Mouse (Mus musculus): ENCODE measurements around the gene Tcf7. TPM values are rescaled to one million over a fixed set of nuclear protein-coding genes. Genes with fewer than 3 reads are reported as not detected.
A peak's percentile ranks its signal among the peaks of the same experiment; 100 is the strongest.
"Not testable (repeated sequence)": the region's sequence is repeated elsewhere in the genome, so short reads cannot be mapped to it uniquely, and the experiment has no call there.

Gene Tcf7
- polyA plus RNA-seq, 1 experiment, result 3.4 TPM

DNA sequence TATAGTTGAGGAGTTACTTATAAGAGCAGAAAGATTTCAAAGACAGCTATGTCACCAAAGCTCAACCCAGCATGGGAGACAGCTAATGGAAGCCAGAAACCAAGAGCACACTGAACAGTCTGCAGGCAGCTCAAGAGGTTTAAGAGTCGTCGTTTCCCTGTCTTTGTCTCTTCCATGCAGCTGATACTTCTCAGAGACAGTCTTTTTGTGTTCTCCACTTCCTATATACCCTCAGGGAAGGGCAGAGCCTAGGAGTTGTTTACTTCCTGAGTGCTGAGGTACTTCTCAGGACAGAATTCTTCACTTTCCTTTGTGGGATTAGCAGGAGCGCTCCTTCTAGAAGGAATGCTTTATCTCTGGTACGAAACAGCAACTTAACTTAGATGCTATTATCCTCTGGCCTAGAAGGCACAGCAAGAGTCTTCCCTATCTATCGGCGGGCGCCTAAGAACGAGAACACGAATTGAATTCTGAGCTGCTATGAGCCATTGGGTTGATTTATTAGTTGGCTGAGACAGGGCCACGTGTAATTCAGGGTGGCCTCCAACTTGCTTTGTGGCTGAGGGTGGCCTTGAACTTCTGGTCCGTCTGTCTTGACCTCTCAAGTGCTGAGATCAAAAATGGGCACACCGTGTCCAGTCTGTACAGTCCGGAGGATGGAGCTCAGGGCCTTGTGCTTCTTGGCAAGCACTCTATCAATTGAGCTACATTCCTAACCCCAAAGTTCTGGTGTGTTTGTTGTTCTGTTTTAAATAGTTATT, 55.2 kb downstream of the Tcf7 start:
- Histone ChIP-seq H3K27me3 (ENCODE audit: control insufficient read depth, insufficient read depth, low read length) (no peaks in the 10 kb centered on the region), H3K27ac (ENCODE audit: insufficient read depth, low read length) (no peak overlapping the region), H3K4me1 (ENCODE audit: control insufficient read depth, insufficient read depth, low read length) (no peaks in the 10 kb centered on the region), H3K4me3 (replicated peaks; ENCODE audit: insufficient read depth, low read depth, low read length) (no peak overlapping the region)
- no peak for DNase-seq
- WGBS, result 83% methylated on average over 13 of the region's 13 CpGs
- TF ChIP-seq POLR2A (IDR thresholded peaks at IDR 0.05; ENCODE audit: borderline replicate concordance, insufficient read depth, low read length) (no peak), CTCF (IDR thresholded peaks at IDR 0.05; ENCODE audit: borderline replicate concordance, insufficient read depth, low read depth, low read length) (no peak)

DNA sequence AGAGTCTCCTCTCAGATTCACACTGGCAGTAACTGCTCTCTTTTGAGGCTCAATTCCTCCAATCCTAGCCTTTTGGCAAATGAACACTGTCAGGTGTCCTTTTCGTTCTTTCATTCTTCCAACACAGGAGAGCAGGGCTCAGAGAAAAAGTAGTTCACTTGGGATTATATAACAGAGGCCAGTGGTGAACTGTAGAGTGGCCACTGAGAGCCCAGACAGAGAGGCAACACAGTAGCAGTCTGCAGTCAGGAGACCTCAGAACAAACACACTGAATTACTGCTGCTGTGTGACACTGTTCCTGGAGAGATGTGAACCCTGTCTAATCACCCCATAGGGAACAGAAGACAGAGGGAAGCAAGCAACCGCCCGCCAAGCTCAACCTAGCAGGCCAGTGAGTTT, 55.8 kb downstream of the Tcf7 start:
- WGBS, result 77% methylated on average over 3 of the region's 3 CpGs

DNA sequence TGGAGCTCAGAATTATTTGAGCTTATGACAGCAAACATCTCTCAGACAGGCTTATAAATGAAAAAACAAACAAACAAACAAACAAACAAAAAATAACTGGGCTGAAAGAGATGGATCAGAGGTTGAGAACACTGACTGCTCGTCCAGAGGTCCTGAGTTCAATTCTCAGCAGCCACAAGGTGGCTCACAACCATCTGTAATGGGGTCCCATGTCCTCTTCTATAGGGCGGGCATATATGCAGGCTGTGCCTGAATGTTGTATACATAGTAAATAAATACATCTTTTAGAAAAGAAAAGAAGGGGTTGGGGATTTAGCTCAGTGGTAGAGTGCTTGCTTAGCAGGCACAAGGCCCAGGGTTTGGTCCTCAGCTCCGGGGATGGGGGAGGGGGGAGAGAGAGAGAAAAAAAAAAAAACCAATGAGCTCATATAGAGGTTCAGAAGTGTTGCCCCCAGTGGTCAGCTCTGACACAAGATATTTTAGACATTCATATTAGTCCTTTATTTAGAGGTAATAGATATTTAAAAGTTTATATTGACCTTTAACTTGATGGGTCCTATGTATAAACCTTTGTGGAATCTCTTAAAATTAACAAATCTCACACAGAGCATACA, 56.7 kb downstream of the Tcf7 start:
- Histone ChIP-seq H3K4me1 (ENCODE audit: control insufficient read depth, insufficient read depth, low read length) (no peaks in the 10 kb centered on the region), H3K27ac (ENCODE audit: insufficient read depth, low read length) (no peak overlapping the region), H3K4me3 (replicated peaks; ENCODE audit: insufficient read depth, low read depth, low read length) (no peak overlapping the region), H3K27me3 (ENCODE audit: control insufficient read depth, insufficient read depth, low read length) (no peaks in the 10 kb centered on the region)
- no peak for TF ChIP-seq CTCF (IDR thresholded peaks at IDR 0.05; ENCODE audit: borderline replicate concordance, insufficient read depth, low read depth, low read length)
- TF ChIP-seq POLR2A (IDR thresholded peaks at IDR 0.05; ENCODE audit: borderline replicate concordance, insufficient read depth, low read length), result no peak
- 64% methylated on average over 3 of the region's 3 CpGs for WGBS
- DNase-seq, result no peak

More for the DNA sequence above, 55.8 kb downstream of the Tcf7 start:
- Histone ChIP-seq H3K4me3 (replicated peaks; ENCODE audit: insufficient read depth, low read depth, low read length) (no peak overlapping the region), H3K27ac (ENCODE audit: insufficient read depth, low read length) (no peak overlapping the region), H3K27me3 (ENCODE audit: control insufficient read depth, insufficient read depth, low read length) (no peaks in the 10 kb centered on the region), H3K4me1 (ENCODE audit: control insufficient read depth, insufficient read depth, low read length) (no peaks in the 10 kb centered on the region)
- TF ChIP-seq POLR2A (IDR thresholded peaks at IDR 0.05; ENCODE audit: borderline replicate concordance, insufficient read depth, low read length), result no peak
- no peak for TF ChIP-seq CTCF (IDR thresholded peaks at IDR 0.05; ENCODE audit: borderline replicate concordance, insufficient read depth, low read depth, low read length)
- DNase-seq, result no peak

DNA sequence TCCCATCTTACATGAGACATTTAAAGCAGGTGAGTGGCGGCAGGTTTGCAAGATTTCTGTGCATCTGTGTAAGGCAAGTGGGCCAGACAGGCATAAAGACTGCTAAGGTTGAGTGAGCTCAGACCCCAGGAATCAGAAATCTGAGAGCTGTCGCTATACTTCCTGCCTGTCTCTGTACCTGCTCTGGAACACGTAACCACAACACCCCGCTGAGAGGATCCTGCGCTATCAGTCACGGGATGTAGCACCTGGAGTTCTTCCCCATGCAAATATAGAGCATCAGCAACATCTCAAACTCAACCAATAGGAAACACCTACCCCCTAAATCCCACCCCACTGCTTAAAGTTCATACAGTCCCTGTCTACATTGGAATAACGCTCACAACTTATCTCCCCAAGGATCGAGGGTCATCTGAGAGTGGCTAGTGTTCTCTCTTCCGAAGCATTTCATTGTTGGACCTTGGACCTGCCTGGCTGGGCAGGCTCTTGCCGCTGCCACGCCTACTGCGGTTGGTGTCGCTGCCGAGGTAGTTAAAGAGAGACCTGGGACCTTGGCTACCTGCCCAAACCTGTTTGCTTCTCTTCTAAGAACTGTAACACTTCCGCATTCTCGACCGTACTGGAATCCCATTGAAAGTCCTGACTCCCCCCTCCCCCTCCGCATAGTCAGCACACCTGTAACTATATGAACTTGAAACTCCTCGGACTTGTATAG, 58.7 kb downstream of the Tcf7 start:
- TF ChIP-seq CTCF (IDR thresholded peaks at IDR 0.05; ENCODE audit: borderline replicate concordance, insufficient read depth, low read depth, low read length), result no peak
- no peak for TF ChIP-seq POLR2A (IDR thresholded peaks at IDR 0.05; ENCODE audit: borderline replicate concordance, insufficient read depth, low read length)
- Histone ChIP-seq H3K27ac (ENCODE audit: insufficient read depth, low read length) (no peak overlapping the region), H3K4me1 (ENCODE audit: control insufficient read depth, insufficient read depth, low read length) (no peaks in the 10 kb centered on the region), H3K4me3 (replicated peaks; ENCODE audit: insufficient read depth, low read depth, low read length) (no peak overlapping the region), H3K27me3 (ENCODE audit: control insufficient read depth, insufficient read depth, low read length) (no peaks in the 10 kb centered on the region)
- WGBS, result 16% methylated on average over 19 of the region's 19 CpGs
- no peak for DNase-seq

DNA sequence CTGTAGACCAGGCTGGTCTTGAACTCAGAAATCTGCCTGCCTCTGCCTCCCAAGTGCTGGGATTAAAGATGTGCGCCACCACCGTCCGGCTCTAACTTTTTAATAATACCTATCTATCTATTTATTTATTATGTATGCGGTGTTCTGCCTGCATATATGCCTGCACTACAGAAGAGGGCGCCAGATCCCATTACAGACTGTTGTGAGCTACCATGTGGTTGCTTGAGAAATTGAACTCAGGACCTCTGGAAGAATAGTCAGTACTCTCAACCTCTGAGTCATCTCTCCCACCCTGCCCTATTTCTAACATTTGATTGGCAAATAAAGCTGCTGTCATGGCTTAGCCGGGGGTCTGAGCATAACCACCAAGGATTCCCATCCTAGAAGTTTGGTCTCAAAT, 59.9 kb downstream of the Tcf7 start:
- Histone ChIP-seq H3K4me1 (ENCODE audit: control insufficient read depth, insufficient read depth, low read length) (no peaks in the 10 kb centered on the region), H3K27ac (ENCODE audit: insufficient read depth, low read length) (no peak overlapping the region), H3K4me3 (replicated peaks; ENCODE audit: insufficient read depth, low read depth, low read length) (no peak overlapping the region), H3K27me3 (ENCODE audit: control insufficient read depth, insufficient read depth, low read length) (no peaks in the 10 kb centered on the region)
- WGBS, result 74% methylated on average over 6 of the region's 6 CpGs
- DNase-seq, result no peak
- TF ChIP-seq CTCF (IDR thresholded peaks at IDR 0.05; ENCODE audit: borderline replicate concordance, insufficient read depth, low read depth, low read length), result peak; percentile 28; the same call in 1 of the 2 replicates
- TF ChIP-seq POLR2A (IDR thresholded peaks at IDR 0.05; ENCODE audit: borderline replicate concordance, insufficient read depth, low read length), result no peak

DNA sequence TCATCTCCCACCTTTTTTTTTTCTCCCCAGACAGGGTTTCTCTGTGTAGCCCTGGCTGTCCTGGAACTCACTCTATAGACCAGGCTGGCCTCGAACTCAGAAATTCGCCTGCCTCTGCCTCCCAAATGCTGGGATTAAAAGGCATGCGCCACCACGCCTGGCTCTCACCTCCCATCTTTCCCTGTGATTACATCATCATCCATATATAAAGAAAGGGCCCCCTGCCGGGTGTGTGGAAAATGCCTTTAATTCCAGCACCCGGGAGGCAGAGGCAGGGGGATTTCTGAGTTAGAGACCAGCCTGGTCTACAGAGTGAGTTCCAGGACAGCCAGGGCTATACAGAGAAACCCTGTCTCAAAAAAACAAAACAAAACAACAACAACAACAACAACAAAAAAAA, 60.9 kb downstream of the Tcf7 start:
- not testable (repeated sequence) for H3K27ac ChIP-seq (ENCODE audit: insufficient read depth, low read length); H3K27me3 ChIP-seq (ENCODE audit: control insufficient read depth, insufficient read depth, low read length); H3K4me1 ChIP-seq (ENCODE audit: control insufficient read depth, insufficient read depth, low read length); H3K4me3 ChIP-seq (replicated peaks; ENCODE audit: insufficient read depth, low read depth, low read length); DNase-seq
- 82% methylated on average over 6 of the region's 6 CpGs for WGBS

DNA sequence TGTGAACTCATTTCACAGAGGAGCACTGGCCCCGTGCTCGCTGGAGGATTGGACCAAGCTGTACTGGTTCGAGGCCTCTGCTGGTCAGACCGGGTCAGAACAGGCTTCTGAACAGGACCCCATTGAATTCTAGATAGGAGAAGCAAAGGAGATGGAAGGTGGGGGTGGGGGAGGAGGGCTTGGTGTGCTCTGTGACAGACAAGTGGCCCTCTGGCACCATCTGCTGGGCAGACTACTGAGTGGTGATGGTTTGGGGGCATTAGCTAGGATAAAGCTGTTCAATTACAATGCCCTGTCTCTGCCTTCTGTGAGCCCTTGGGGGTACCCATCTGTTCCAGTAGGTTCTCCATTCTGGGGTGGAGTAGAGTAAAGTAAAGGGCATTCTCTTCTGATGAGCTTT, 62.5 kb downstream of the Tcf7 start:
- Histone ChIP-seq H3K27ac (ENCODE audit: insufficient read depth, low read length) (no peak overlapping the region), H3K27me3 (ENCODE audit: control insufficient read depth, insufficient read depth, low read length) (no peaks in the 10 kb centered on the region)

DNA sequence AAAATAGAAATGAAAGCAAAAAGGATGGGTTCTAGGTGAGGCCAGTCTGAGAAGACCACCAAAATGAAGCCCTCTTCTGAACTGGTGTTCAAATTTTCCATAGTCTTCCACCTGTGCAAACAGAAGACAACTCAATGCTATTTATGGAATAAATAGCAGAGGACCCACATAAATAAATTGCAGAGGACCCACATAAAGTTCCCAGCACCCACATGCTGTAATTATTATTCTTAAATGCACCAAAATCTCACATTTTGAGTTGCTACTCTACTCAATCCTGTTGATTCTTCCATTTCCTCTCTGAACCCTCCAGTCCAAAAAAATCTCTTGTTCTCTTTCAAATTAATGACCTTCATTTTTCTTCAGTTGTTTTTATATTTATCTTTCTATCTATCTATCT, 68.9 kb downstream of the Tcf7 start, which contains the start of gene Olfr1371:
Gene Olfr1371 (minus strand): TSS at position 101 of the 400 bp plus-strand sequence.
- no peak for DNase-seq
- no peaks in the 10 kb centered on the region for H3K4me1 ChIP-seq (ENCODE audit: control insufficient read depth, insufficient read depth, low read length)
- no peak within 1 kb of the TSS for H3K4me3 ChIP-seq (replicated peaks; ENCODE audit: insufficient read depth, low read depth, low read length)
- TF ChIP-seq POLR2A (IDR thresholded peaks at IDR 0.05; ENCODE audit: borderline replicate concordance, insufficient read depth, low read length) (no peak), CTCF (IDR thresholded peaks at IDR 0.05; ENCODE audit: borderline replicate concordance, insufficient read depth, low read depth, low read length) (no peak)
- H3K27me3 ChIP-seq (ENCODE audit: control insufficient read depth, insufficient read depth, low read length), result no peaks in the 10 kb centered on the region
- H3K27ac ChIP-seq (ENCODE audit: insufficient read depth, low read length), result no peak within 1 kb of the TSS

More for the DNA sequence above, 62.5 kb downstream of the Tcf7 start:
- TF ChIP-seq POLR2A (IDR thresholded peaks at IDR 0.05; ENCODE audit: borderline replicate concordance, insufficient read depth, low read length), result no peak
- peak; percentile 86 for TF ChIP-seq CTCF (IDR thresholded peaks at IDR 0.05; ENCODE audit: borderline replicate concordance, insufficient read depth, low read depth, low read length)
- peak; percentile 53 to 61 for DNase-seq
- H3K4me3 ChIP-seq (replicated peaks; ENCODE audit: insufficient read depth, low read depth, low read length), result no peak overlapping the region
- 13% methylated on average over 4 of the region's 4 CpGs for WGBS
- no peaks in the 10 kb centered on the region for H3K4me1 ChIP-seq (ENCODE audit: control insufficient read depth, insufficient read depth, low read length)

Other genes with a start within 250 kb of the Tcf7 start
- 112 and 113 TPM in 2 replicates for gene Ppp2ca, start 184.3 kb downstream of the Tcf7 start, polyA plus RNA-seq (2012; rRNA removed)
- not detected in 2 replicates for gene Olfr1373, start 137.5 kb downstream of the Tcf7 start, polyA plus RNA-seq (2012; rRNA removed)
- gene Olfr1371, start 69.0 kb downstream of the Tcf7 start, polyA plus RNA-seq (2012; rRNA removed), result not detected in 2 replicates
- gene Skp1a, start 51.0 kb downstream of the Tcf7 start, polyA plus RNA-seq (2012; rRNA removed), result 298 and 324 TPM in 2 replicates
- 364 and 394 TPM in 2 replicates for gene Vdac1, start 77.8 kb upstream of the Tcf7 start, polyA plus RNA-seq (2012; rRNA removed)
- gene 9530068E07Rik, start 113.4 kb upstream of the Tcf7 start, polyA plus RNA-seq (2012; rRNA removed), result 88.1 and 88.6 TPM in 2 replicates

All from cerebellum, adult 2 months (tissue).